Mouse (Mus musculus) MEL (cell line): ENCODE measurements around the gene Gipr. TPM values are rescaled to one million over a fixed set of nuclear protein-coding genes. Genes with fewer than 3 reads are reported as not detected.

Source experiments
- DNase-seq: peaks from one replicate; pipeline ENCODE4 v3.0.0; 2011; ENCODE audit warnings: low read depth, low spot score
- H3K27ac ChIP-seq: 2 replicates; pipeline ENCODE4 v1.5.1; 2012; ENCODE audit warnings: low read depth, mild to moderate bottlenecking, control low read depth, low read length, moderate library complexity; ENCODE audit not compliant: control insufficient read depth
- H3K27me3 ChIP-seq, 2 experiments: fragments of 150-350 bp in 1 of 2; sonication (generic) in 1 of 2; 2 replicates each; pipeline ENCODE4 v1.6.1; 2012; ENCODE audit warnings: low read length in 2 of 2, mild to moderate bottlenecking in 2 of 2, improper control_type of control experiment in 1 of 2, moderate library complexity in 1 of 2; ENCODE audit not compliant: insufficient read depth in 2 of 2, control insufficient read depth in 1 of 2
- H3K36me3 ChIP-seq, 2 experiments: 2 replicates each; pipeline ENCODE4 v1.6.1; 2012 to 2014; ENCODE audit warnings: low read length in 2 of 2, improper control_type of control experiment in 1 of 2, inconsistent platforms in 1 of 2, mild to moderate bottlenecking in 1 of 2; ENCODE audit not compliant: insufficient read depth in 2 of 2, control insufficient read depth in 1 of 2
- H3K4me1 ChIP-seq, 2 experiments: fragments of 150-350 bp in 1 of 2; sonication (generic) in 1 of 2; 2 replicates each; pipeline ENCODE4 v1.6.1; 2012; ENCODE audit warnings: low read length in 2 of 2, improper control_type of control experiment in 1 of 2, mild to moderate bottlenecking in 1 of 2; ENCODE audit not compliant: insufficient read depth in 2 of 2, control insufficient read depth in 1 of 2
- H3K4me3 ChIP-seq, 2 experiments: fragments of 150-350 bp in 1 of 2; sonication (generic) in 1 of 2; 2 replicates each; pipeline ENCODE4 v1.5.1; 2012; ENCODE audit warnings: low read depth in 2 of 2, low read length in 2 of 2, mild to moderate bottlenecking in 2 of 2, moderate library complexity in 2 of 2, control low read depth in 1 of 2, improper control_type of control experiment in 1 of 2; ENCODE audit not compliant: control insufficient read depth in 1 of 2, insufficient read depth in 1 of 2
- H3K79me2 ChIP-seq: 2 replicates; pipeline ENCODE4 v1.6.1; 2012; ENCODE audit warnings: mild to moderate bottlenecking, low read length, moderate library complexity; ENCODE audit not compliant: control insufficient read depth, poor library complexity, insufficient read depth
- H3K9ac ChIP-seq: 2 replicates; pipeline ENCODE4 v1.6.1; 2012; ENCODE audit warnings: low read depth, mild to moderate bottlenecking, control low read depth, low read length, moderate library complexity; ENCODE audit not compliant: control insufficient read depth, poor library complexity, severe bottlenecking
- H3K9me3 ChIP-seq: fragments of 150-350 bp; sonication (generic); replicated peaks from 2 replicates; pipeline ENCODE4 v1.6.1; 2012; ENCODE audit warnings: mild to moderate bottlenecking, low read length, improper control_type of control experiment, moderate library complexity; ENCODE audit not compliant: insufficient read depth
- CTCF ChIP-seq, 3 experiments: IDR thresholded peaks in 2 of 3; conservative IDR thresholded peaks in 1 of 3; 2 replicates each; pipeline ENCODE4 v1.5.1; 2011 to 2012; ENCODE audit warnings: low read length in 3 of 3, low read depth in 2 of 3, mild to moderate bottlenecking in 2 of 3, improper control_type of control experiment in 1 of 3, inconsistent platforms in 1 of 3, mixed read lengths in 1 of 3, moderate library complexity in 1 of 3; ENCODE audit not compliant: control insufficient read depth in 1 of 3, insufficient read depth in 1 of 3, poor library complexity in 1 of 3, severe bottlenecking in 1 of 3
- ELF1 ChIP-seq: IDR thresholded peaks from 2 replicates; pipeline ENCODE4 v1.6.1; 2014; ENCODE audit warnings: low read depth, mild to moderate bottlenecking, inconsistent platforms, low read length, improper control_type of control experiment, moderate library complexity
- EP300 ChIP-seq, 2 experiments: IDR thresholded peaks; 2 replicates each; pipeline ENCODE4 v1.6.1; 2011; ENCODE audit warnings: improper control_type of control experiment in 2 of 2, low read length in 2 of 2, low read depth in 1 of 2, mild to moderate bottlenecking in 1 of 2
- ETS1 ChIP-seq: IDR thresholded peaks from 2 replicates; pipeline ENCODE4 v1.6.1; 2012; ENCODE audit warnings: low read depth, mild to moderate bottlenecking, inconsistent platforms, low read length, improper control_type of control experiment, moderate library complexity
- GATA1 ChIP-seq: IDR thresholded peaks from 2 replicates; pipeline ENCODE4 v1.6.1; 2011; ENCODE audit warnings: low read depth, low read length, improper control_type of control experiment
- KAT2A ChIP-seq: conservative IDR thresholded peaks from 2 replicates; pipeline ENCODE4 v1.6.1; 2012; ENCODE audit warnings: low read depth, low read length, improper control_type of control experiment, inconsistent platforms
- MEF2A ChIP-seq: IDR thresholded peaks from 2 replicates; pipeline ENCODE4 v1.6.1; 2014; ENCODE audit warnings: low read depth, mild to moderate bottlenecking, inconsistent platforms, low read length, improper control_type of control experiment; ENCODE audit not compliant: poor library complexity, insufficient replicate concordance, severe bottlenecking; ENCODE audit errors: extremely low read depth
- MXI1 ChIP-seq: IDR thresholded peaks from 2 replicates; pipeline ENCODE4 v1.6.1; 2011; ENCODE audit warnings: mild to moderate bottlenecking, low read depth, low read length, improper control_type of control experiment
- MYB ChIP-seq: IDR thresholded peaks from 2 replicates; pipeline ENCODE4 v1.6.1; 2011; ENCODE audit warnings: mild to moderate bottlenecking, low read depth, low read length, improper control_type of control experiment
- MYC ChIP-seq: IDR thresholded peaks from 2 replicates; pipeline ENCODE4 v1.6.1; 2011; ENCODE audit warnings: low read depth, mild to moderate bottlenecking, low read length, improper control_type of control experiment, moderate library complexity
- NELFE ChIP-seq: IDR thresholded peaks from 2 replicates; pipeline ENCODE4 v1.6.1; 2011; ENCODE audit warnings: low read depth, low read length, improper control_type of control experiment
- NRF1 ChIP-seq: IDR thresholded peaks from 2 replicates; pipeline ENCODE4 v1.6.1; 2014; ENCODE audit warnings: low read depth, mild to moderate bottlenecking, inconsistent platforms, low read length, improper control_type of control experiment, moderate library complexity; ENCODE audit not compliant: poor library complexity, insufficient read depth, severe bottlenecking
- POLR2A ChIP-seq, 2 experiments: IDR thresholded peaks; 2 replicates each; pipeline ENCODE4 v1.6.1; 2011 to 2012; ENCODE audit warnings: low read length in 2 of 2, mild to moderate bottlenecking in 2 of 2, control low read depth in 1 of 2, improper control_type of control experiment in 1 of 2, low read depth in 1 of 2, moderate library complexity in 1 of 2; ENCODE audit not compliant: control insufficient read depth in 1 of 2, insufficient read depth in 1 of 2, poor library complexity in 1 of 2
- RAD21 ChIP-seq: IDR thresholded peaks from 2 replicates; pipeline ENCODE4 v1.6.1; 2011; ENCODE audit warnings: mild to moderate bottlenecking, low read depth, low read length, improper control_type of control experiment
- SMC3 ChIP-seq: IDR thresholded peaks from 2 replicates; pipeline ENCODE4 v1.6.1; 2011; ENCODE audit warnings: low read depth, low read length, improper control_type of control experiment
- TBP ChIP-seq: IDR thresholded peaks from 2 replicates; pipeline ENCODE4 v1.8.0; 2011; ENCODE audit warnings: low read depth, low read length, improper control_type of control experiment
- UBTF ChIP-seq: IDR thresholded peaks from 2 replicates; pipeline ENCODE4 v1.6.1; 2012; ENCODE audit warnings: low read depth, mild to moderate bottlenecking, inconsistent platforms, low read length, improper control_type of control experiment, moderate library complexity, borderline replicate concordance; ENCODE audit not compliant: insufficient read depth
- USF1 ChIP-seq: IDR thresholded peaks from 2 replicates; pipeline ENCODE4 v1.6.1; 2014; ENCODE audit warnings: low read depth, mild to moderate bottlenecking, inconsistent platforms, low read length, improper control_type of control experiment, moderate library complexity
- ZC3H11A ChIP-seq: IDR thresholded peaks from 2 replicates; pipeline ENCODE4 v1.6.1; 2012; ENCODE audit warnings: low read depth, mild to moderate bottlenecking, inconsistent platforms, low read length, improper control_type of control experiment
- polyA plus RNA-seq, 2 experiments: library from polyadenylated mRNA; stranded (reverse) in 1 of 2; unstranded in 1 of 2; fragments of >175 nt in 1 of 2; fragments of >200 nt in 1 of 2; gene quantifications; 2 replicates each; pipeline versions ENCODE4 v1.2.1 to v1.2.4; 2012; ENCODE audit warnings: low replicate concordance in 2 of 2, low read depth in 1 of 2; ENCODE audit not compliant: insufficient read length in 2 of 2, insufficient read depth in 1 of 2, missing spikeins in 1 of 2
- total RNA-seq: library from RNA; depleted of rRNA; stranded (reverse); fragments of 300-350 nt; gene quantifications from 2 replicates; pipeline ENCODE4 v1.2.3, GENCODE M21; 2012

The Gipr gene
- total and polyA plus RNA-seq, 3 experiments = 0.65 to 2.1 TPM; not detected in 1

DNA sequence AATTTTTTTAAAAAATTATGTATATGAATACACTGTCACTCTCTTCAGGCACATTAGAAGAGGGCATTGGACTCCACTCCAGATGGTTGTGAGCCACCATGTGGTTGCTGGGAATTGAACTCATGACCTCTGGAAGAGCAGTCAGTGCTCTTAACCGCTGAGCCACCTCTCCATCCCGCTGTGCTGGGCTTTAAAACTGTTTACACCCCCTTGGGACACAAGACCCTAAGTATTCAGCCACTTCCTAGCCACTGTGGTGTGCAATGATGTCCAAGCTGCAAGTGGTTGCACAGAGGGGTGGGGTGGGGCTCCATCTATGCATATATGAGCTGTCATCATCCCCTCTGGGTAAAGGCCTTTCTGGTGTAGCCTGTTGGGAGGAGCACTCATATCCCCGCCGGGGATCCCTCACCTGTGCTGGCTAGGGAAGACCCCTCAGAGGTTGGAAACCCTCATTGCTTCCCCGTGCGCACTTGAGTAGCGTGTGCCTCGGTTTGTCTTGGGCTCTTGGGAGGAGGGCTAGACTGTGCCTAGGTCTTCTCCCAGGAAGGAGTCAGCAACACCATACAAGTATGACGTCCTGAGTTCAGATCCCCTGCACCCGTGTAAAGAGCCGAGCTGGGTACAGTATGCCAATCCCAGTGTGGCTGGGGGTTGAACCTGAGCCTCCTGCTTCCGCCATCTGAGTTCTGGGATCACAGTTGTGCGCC is 42.4 kb upstream of the Gipr start:
- H3K9me3 ChIP-seq = no peaks in the 10 kb centered on the region
- H3K9ac ChIP-seq = no peak overlapping the region
- no peak for DNase-seq
- no peaks in the 10 kb centered on the region for H3K79me2 ChIP-seq
- H3K4me3 ChIP-seq = no peak overlapping the region
- H3K4me1 ChIP-seq = no peaks in the 10 kb centered on the region
- H3K27ac ChIP-seq = no peak overlapping the region
- TF ChIP-seq TBP = 0 out of 2 replicates have a peak, but pooled peaks have one; percentile 35
- TF ChIP-seq ETS1 = no peak
- H3K36me3 ChIP-seq = no peaks in the 10 kb centered on the region; a peak in 1 of 4 replicates
- no peaks in the 10 kb centered on the region for H3K27me3 ChIP-seq

GRCm38 (mm10) chr7:19202065-19202850 is 36.3 kb upstream of the Gipr start:
- DNase-seq = no peak
- H3K9me3 ChIP-seq = no peaks in the 10 kb centered on the region
- no peaks in the 10 kb centered on the region for H3K27me3 ChIP-seq

DNA sequence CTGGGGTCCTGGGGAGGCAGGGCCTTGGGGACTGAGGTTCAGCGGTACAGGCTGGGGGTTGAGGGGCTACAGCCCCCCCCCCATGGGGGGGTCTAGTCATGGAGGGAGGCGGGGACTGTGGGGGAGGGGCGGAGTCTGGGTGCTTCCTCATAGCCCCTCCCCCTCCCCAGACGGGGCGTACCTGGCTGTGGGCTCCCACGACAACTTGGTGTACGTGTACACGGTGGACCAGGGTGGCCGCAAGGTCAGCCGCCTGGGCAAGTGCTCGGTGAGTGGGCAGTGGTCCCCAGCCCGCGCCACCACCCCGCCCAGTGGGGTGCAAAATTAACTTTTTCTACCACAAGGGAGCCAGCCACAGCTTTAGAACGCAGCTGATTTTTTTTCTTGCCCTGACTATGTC is 35.7 kb upstream of the Gipr start:
- H3K36me3 ChIP-seq = no peaks in the 10 kb centered on the region
- H3K9ac ChIP-seq = no peak overlapping the region
- H3K27ac ChIP-seq = no peak overlapping the region
- no peaks in the 10 kb centered on the region for H3K27me3 ChIP-seq
- H3K4me1 ChIP-seq = no peaks in the 10 kb centered on the region
- no peak overlapping the region for H3K4me3 ChIP-seq
- TF ChIP-seq MYC = no peak
- no peak for TF ChIP-seq NRF1
- no peak for TF ChIP-seq SMC3
- no peak for TF ChIP-seq MYB
- TF ChIP-seq UBTF = no peak
- TF ChIP-seq MEF2A = no peak
- no peak for TF ChIP-seq GATA1
- TF ChIP-seq, all 39 proteins: peak for 0
- no peaks in the 10 kb centered on the region for H3K79me2 ChIP-seq
- no peaks in the 10 kb centered on the region for H3K9me3 ChIP-seq
- no peak for DNase-seq

More at GRCm38 (mm10) chr7:19202065-19202850, 36.3 kb upstream of the Gipr start:
- Histone ChIP-seq H3K9ac (no peak overlapping the region), H3K4me1 (no peaks in the 10 kb centered on the region), H3K4me3 (no peak overlapping the region), H3K79me2 (no peaks in the 10 kb centered on the region), H3K27ac (no peak overlapping the region), H3K36me3 (no peaks in the 10 kb centered on the region)
- no peak for TF ChIP-seq POLR2A (IDR thresholded peaks at IDR 0.05; ENCODE audit: control insufficient read depth in 1 of 2, insufficient read depth in 1 of 2, low read depth in 1 of 2, low read length in 2 of 2, poor library complexity in 1 of 2)
- TF ChIP-seq CTCF (IDR thresholded peaks at IDR 0.05 in 2 of 3, conservative IDR thresholded peaks at IDR 0.05 in 1 of 3; ENCODE audit: control insufficient read depth in 1 of 3, insufficient read depth in 1 of 3, low read depth in 2 of 3, low read length in 3 of 3, poor library complexity in 1 of 3, severe bottlenecking in 1 of 3) = no peak
- no peak for TF ChIP-seq MYC
- TF ChIP-seq ZC3H11A = no peak
- no peak for TF ChIP-seq MXI1
- TF ChIP-seq EP300 (IDR thresholded peaks at IDR 0.05; ENCODE audit: low read depth in 1 of 2, low read length in 2 of 2) = no peak
- TF ChIP-seq KAT2A = no peak
- TF ChIP-seq ELF1 = no peak
- TF ChIP-seq NRF1 = no peak
- no peak for TF ChIP-seq GATA1
- no peak for TF ChIP-seq USF1
- no peak for TF ChIP-seq RAD21
- no peak for TF ChIP-seq NELFE
- TF ChIP-seq SMC3 = no peak
